Mouse (Mus musculus): Measurements from ENCODE around the gene Dync1li1.

- no peak for TF ChIP-seq POLR2A (IDR thresholded peaks at IDR 0.05; ENCODE audit: low read depth, low read length)
- no peak for TF ChIP-seq CTCF (IDR thresholded peaks at IDR 0.05; ENCODE audit: extremely low read depth, insufficient read length, insufficient replicate concordance, low read depth, low read length)
These were observed 19.6 kb upstream of the Dync1li1 start for GRCm38 (mm10) chr9:114669011-114669410.
